Mouse (Mus musculus) layer of hippocampus, adult 11-12 months (tissue): ENCODE data around the gene Gm3159.
"Not testable (repeated sequence)": the region's sequence is repeated elsewhere in the genome, so short reads cannot be mapped to it uniquely, and the experiment has no call there.

Source experiments
- DNase-seq: peaks from one replicate; pipeline ENCODE4 v3.0.0; 2022; ENCODE audit warnings: low spot score

The Gm3159 gene

DNA sequence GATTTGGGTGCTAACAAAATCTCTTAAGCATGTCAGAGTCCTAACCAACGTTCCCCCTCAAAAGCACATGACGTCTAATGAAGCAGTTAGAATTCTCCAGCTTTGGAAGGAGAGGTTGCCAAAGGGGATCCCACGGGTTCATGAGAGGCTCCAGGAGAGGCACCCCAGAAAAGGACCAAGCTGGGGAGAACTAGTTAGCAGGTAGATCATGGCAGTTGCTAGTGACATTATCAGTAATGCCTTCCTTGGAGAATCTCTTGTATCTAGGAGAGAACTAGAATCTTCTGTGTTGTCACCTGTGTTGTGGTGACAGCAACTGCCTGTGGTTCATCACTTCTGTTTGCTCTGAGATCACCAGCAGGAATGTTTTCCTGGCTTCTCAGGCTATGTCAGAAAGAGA lies at the start of gene Gm3159:
Gene Gm3159 (plus strand): TSS at position 301 of the 400 bp plus-strand sequence.
- not testable (repeated sequence) for DNase-seq

DNA sequence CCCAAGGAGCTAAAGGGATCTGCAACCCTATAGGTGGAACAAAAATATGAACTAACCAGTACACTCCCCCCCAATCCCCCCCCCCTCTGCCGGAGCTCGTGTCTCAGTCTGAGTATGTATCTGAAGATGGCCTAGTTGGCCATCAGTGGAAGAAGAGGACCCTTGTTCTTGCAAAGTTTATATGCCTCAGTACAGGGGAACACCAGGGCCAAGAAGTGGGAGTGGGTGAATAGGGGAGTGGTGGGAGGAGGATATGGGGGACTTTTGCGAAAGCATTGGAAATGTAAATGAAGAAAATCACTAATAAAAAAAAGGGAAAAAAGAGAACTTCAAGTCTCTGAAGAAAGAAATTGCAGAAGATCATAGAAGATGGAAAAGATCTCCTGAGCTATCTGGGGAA lies 28.3 kb upstream of the Gm3159 start:
- DNase-seq = not testable (repeated sequence)

DNA sequence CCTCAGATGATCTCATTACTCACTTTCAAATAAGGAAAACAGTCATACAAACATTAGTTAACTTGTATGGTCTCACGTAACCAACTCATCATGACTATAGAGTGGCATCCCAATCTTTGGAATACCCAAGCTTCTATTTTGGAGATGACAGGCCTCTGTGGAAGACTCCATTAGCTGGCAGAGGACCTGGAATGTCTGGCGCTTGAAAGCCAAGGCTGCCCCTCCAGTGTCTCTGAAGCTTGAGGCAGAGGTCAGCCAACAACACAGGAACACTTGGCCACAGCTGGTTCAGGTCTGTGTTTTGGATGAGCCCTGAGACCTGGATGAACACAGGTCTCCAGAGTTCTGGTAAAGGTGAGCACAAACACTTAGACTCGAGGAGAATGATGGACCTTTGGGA lies 27.6 kb upstream of the Gm3159 start:
- DNase-seq = not testable (repeated sequence)

DNA sequence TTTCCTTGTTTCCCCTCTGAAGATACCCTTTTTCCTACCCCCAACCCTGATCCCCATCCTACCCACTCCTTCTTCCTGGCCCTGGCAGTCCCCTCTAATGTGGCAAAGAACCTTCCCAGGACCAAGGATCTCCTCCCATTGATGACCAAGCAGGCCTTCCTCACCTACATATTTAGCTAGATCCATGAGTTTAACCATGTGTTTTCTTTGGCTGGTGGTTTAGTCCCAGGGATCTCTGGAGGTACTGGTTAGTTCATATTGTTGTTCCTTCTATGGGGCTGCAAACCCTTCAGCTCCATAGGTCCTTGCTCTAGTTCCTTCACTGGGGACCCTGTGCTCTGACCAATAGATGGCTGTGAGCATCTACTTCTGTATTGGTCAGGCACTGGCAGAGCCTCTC lies 19.5 kb upstream of the Gm3159 start:
- DNase-seq = not testable (repeated sequence)

DNA sequence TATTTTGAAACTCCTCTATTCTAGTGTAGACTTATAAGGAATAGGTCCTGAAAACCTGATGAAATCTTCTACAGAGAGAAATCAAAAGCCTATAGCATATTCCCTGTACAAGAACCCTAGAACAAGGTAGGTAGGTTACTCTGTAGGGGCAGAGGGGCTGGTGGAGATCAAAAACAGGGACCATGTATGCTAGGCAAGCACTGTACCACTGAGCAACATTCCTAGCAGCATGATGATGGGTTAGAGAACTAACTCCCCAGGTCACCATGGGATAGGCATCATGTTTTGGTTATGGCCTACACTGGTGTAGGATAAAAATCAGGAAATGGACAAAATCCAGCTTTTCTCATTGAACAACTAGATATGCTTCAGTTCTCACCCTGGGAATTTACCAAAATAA lies 11.7 kb upstream of the Gm3159 start:
- DNase-seq = not testable (repeated sequence)

DNA sequence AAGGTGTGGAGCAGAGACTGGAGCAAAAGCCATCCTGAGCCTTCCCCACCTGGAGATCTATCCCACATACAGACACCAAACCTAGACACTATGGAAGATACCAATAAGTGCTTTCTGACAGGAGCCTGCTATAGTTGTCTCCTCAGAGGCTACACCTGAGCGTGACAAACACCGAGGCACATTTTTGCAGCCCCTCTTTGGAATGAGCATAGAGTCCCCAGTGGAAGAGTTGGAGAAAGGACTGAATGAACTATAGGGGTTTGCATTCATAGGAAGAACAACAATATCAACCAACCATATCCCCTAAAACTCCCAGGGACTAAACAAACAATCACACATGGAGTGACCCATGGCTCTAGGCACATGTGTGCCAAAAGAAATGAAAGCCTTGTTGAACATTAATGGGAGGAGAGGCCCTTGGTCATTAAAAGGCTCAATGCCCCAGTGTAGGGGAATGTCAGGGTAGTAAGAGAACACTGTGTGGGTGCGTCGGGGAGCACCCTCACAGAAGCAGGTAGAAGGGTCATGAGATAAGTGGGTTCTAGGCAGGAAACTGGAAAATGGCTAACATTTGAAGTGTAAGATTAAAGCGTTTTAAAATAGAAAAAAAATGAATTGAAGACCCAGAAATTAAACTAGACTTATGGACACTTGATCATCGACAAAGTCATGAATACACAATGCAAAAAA lies 4.3 kb upstream of the Gm3159 start:
- DNase-seq = not testable (repeated sequence)

DNA sequence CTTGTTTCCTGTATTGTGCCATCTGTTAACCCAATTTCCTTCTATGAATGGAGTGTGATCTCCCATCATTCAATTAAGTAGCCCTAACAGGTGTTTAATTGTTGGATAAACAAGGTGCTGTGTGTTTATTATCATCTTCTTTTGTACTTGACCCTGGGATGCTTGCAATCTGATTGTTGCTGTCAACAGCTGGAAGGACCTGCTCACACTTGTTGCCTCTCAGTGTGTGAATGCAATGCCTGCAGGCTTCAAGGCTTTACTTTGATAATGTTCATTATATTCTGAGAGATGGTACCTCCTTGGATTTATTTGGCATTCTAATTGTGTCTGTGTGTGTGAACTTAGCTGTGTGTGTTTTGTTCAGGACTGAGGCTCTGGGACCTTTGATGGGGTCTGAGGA lies 1.3 kb downstream of the Gm3159 start:
- DNase-seq = not testable (repeated sequence)

DNA sequence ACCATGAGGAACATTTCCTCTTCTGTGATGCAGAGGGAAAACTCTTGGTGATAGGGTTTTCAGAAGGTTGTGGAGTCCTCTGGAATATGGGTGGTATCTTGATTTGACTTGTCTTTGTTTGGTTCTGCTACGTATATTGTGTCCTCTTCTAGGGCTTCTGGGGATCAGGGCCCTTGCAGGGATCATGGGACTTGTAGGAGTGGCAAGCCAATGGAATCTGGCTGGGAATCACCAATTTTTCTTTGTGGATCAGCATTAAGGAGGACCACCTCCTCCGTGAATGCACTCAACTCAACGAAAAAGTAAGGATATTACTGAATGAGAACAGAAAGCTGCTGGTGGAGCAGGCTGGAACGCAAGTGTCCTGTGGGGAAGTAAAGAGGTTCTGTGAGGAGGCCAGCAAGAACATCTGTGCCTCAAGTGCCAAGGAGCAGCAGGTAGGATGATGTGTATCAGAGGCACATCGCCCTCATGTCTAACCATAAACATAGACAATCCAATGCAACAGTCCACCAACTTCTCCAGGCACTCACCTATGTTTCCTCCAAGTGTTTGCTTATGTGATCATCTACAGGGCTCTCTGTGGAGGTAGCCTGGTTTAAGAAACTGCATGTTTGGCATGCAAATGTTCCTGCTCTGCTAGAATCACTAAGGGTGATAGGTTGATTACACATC lies 2.9 kb downstream of the Gm3159 start:
- not testable (repeated sequence) for DNase-seq

DNA sequence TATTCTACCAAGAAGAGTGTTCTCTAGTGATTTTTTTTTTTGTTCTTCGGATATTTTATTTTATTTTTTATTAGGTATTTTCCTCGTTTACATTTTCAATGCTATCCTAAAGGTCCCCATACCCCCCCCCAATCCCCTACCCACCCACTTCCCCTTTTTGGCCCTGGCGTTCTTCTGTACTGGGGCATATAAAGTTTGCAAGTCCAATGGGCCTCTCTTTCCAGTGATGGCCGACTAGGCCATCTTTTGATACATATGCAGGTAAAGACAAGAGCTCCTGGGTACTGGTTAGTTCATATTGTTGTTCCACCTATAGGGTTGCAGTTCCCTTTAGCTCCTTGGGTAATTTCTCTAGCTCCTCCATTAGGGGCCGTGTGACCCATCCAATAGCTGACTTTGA lies 3.9 kb downstream of the Gm3159 start:
- not testable (repeated sequence) for DNase-seq

DNA sequence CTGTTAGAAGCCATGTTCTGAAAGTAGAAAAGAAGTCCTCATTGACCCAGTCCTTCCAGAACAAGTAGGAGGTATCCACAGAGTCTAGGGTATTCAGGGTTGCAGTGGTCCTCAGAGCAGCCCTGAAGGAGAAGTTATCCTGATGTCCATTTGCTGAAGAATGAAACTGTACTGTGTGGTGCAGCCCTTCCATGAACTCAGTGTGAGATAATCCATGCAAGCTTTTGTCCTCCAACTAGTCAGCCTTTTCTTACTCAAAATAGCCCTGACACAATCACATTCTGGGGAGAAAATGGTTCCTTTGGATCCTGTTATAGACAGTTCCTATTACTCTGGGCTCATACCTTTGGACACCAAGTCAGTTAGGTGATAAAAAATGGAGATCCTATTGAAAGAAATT lies 6.5 kb downstream of the Gm3159 start:
- DNase-seq = not testable (repeated sequence)

DNA sequence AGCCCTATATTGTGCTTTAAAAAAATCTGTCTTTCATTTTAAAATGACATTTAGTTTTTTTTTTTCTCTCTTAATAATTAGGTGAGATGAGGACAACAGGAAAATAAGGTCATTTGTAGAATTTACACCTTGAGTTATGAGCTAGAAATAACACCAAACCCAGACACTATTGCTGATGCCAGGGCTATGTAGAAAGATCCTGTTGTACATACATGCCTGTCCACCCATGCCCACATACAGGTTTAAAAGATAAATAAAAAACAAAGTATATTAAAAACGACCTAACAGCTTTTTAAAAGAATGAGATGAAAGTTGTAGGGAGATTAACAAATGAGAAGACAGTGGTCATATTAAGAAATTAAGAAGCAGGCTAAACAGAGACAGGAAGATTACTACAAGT lies 12.6 kb downstream of the Gm3159 start:
- not testable (repeated sequence) for DNase-seq

DNA sequence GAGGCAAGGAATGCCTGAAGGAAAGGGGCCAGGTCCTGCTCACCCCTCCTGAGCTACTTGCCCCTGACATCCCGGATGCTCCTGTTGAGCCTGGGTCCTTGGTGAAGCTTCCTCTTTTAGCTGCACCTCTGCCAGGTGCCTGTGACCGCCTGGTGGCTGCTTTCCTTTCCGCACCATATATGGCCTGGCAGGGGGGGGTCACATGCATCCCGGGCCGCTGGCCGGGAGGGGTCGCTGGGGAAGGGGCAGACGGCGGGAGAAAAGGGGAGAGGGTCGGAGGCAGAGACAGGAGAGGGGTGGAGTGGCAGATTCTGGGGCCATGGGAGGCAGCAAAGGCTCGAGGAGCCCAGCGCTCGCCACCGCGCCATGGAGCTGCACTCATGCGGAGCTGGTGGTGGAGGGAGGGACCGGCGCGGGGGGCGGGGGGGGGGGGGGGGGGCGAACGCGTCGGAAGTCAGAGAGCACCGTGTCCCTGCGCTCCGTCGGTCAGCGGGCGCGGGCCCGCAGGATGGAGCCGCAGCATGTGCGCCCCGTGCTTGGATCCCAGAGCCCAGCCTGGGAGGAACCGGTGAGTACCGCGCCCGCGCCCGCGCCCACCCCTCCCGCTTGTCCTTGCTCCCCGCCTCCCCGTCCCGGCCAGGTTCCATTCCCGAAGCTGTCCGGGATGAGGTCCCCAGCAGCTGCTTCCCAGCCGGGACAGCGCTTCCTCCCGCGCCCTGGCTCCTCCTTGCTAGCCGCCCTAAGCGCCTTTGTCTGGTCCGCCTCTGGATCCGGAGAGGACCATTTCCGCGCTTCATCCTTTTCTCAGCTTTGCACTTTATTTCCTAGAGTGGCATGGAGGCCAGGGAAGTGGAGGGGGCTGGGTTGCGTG lies 17.9 kb downstream of the Gm3159 start, which contains the start of gene Gm3164:
Gene Gm3164 (plus strand): TSS at position 484 of the 871 bp plus-strand sequence.
- DNase-seq = peak; percentile 35

DNA sequence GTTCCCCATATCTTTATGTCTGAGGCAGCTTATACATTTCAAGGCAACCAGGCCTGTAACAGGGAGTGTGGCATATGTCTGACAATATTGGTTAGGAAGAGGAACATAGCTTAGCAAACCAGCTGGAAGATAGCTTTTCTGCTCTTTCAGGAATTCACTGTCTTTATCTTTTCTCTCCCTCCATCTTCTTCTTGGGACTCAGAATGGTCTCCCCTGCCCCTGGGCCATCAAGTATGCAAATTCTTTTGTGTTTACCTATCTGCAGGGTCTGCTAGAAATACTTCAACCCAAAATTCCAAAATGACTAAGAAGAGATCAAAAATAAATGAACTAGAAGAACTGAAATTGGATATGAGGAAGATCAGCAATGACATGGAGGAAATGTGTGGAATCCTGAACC lies 33.4 kb downstream of the Gm3159 start, which contains the start of gene Gm3173:
Gene Gm3173 (plus strand): TSS at position 301 of the 400 bp plus-strand sequence.
- not testable (repeated sequence) for DNase-seq
